Mouse (Mus musculus) hindbrain, embryonic 11.5 days (tissue): Measurements from ENCODE around the gene Ankra2. TPM values are rescaled to one million over a fixed set of nuclear protein-coding genes. Genes with fewer than 3 reads are reported as not detected.

ENCODE experiments used
- ATAC-seq: fragments of 200-750 bp; cut with Nextera tagmentation; 2 replicates; pipeline ENCODE4 v1.8.0; 2017; ENCODE audit warnings: mild to moderate bottlenecking, moderate TSS enrichment, moderate library complexity; ENCODE audit not compliant: low FRiP score
- DNase-seq: peaks from one replicate; pipeline ENCODE4 v3.0.0-alpha.2; 2015; ENCODE audit warnings: low spot score
- H3K27ac ChIP-seq: fragments of 300-500 bp; sonication (generic); 2 replicates; pipeline ENCODE4 v1.5.1; 2014; ENCODE audit warnings: mild to moderate bottlenecking, low read depth, low read length
- H3K27me3 ChIP-seq: fragments of 300-500 bp; sonication (generic); 2 replicates; pipeline ENCODE4 v1.6.1; 2014; ENCODE audit warnings: mild to moderate bottlenecking, low read length, moderate library complexity, mixed read lengths; ENCODE audit not compliant: control insufficient read depth, insufficient read depth
- H3K36me3 ChIP-seq: fragments of 300-500 bp; sonication (generic); 2 replicates; pipeline ENCODE4 v1.6.1; 2014; ENCODE audit warnings: mild to moderate bottlenecking, low read length, moderate library complexity, mixed read lengths; ENCODE audit not compliant: control insufficient read depth, insufficient read depth
- H3K4me1 ChIP-seq: fragments of 300-500 bp; sonication (generic); replicated peaks from 2 replicates; pipeline ENCODE4 v1.6.1; 2014; ENCODE audit warnings: low read length, mixed read lengths; ENCODE audit not compliant: control insufficient read depth, insufficient read depth
- H3K4me2 ChIP-seq: fragments of 300-500 bp; sonication (generic); replicated peaks from 2 replicates; pipeline ENCODE4 v1.6.1; 2014; ENCODE audit warnings: mild to moderate bottlenecking, low read depth, low read length
- H3K4me3 ChIP-seq: fragments of 300-500 bp; sonication (generic); 2 replicates; pipeline ENCODE4 v1.5.1; 2014; ENCODE audit warnings: low read depth, low read length
- H3K9ac ChIP-seq: fragments of 300-500 bp; sonication (generic); 2 replicates; pipeline ENCODE4 v1.6.1; 2014; ENCODE audit warnings: low read depth, low read length
- H3K9me3 ChIP-seq: fragments of 300-500 bp; sonication (generic); 2 replicates; pipeline ENCODE4 v1.6.1; 2016; ENCODE audit warnings: low read length; ENCODE audit not compliant: control insufficient read depth
- WGBS: fragments of 180-500 bp; shearing (Covaris S2); extraction: QIAGEN DNeasy Blood & Tissue Kit; methylation state at CpG from one replicate; pipeline ENCODE4 v1.1.7; 2014; 5-methylcytosine and 5-hydroxymethylcytosine counted together
- polyA plus RNA-seq: library from polyadenylated mRNA; unstranded; fragments of >200 nt; fragmentation: Nextera tagmentation; extraction: Ambion mirVana; gene quantifications from 2 replicates; pipeline ENCODE4 v1.2.1, GENCODE M21; 2014

The Ankra2 gene
- polyA plus RNA-seq, 1 experiment from 2014 or later = 40.1 TPM

DNA sequence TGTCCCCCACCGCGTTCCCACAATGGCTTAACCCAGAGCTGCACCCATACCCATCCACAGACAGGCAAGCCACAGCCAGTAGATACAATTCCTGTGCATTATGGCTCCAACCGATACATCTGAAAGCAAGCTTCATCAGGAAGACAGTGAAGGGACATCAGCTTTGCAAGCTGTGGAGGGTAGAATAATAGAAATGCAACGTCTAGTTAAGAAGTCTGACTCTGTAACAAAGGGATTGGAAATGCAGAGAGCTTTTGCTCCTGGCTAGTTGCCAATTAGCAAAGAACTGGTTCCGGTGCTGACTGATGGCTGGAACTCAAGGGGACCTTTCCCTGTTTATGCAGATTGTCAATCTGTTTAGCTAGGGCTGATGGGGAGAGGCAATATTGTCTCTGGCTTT lies 43.5 kb downstream of the Ankra2 start:
- Histone ChIP-seq H3K4me2 (no peak overlapping the region), H3K27ac (no peak overlapping the region), H3K9me3 (no peaks in the 10 kb centered on the region), H3K27me3 (no peaks in the 10 kb centered on the region), H3K9ac (no peak overlapping the region), H3K36me3 (no peaks in the 10 kb centered on the region), H3K4me3 (no peak overlapping the region), H3K4me1 (no peaks in the 10 kb centered on the region)
- DNase-seq (no peak), ATAC-seq (no peak)
- WGBS = 35% methylated on average over 5 of the region's 5 CpGs

GRCm38 (mm10) chr13:98306852-98307475 lies 44.1 kb downstream of the Ankra2 start:
- no peak overlapping the region for H3K27ac ChIP-seq
- H3K9me3 ChIP-seq = no peaks in the 10 kb centered on the region
- no peak overlapping the region for H3K4me2 ChIP-seq
- H3K36me3 ChIP-seq = no peaks in the 10 kb centered on the region
- no peak overlapping the region for H3K9ac ChIP-seq
- no peaks in the 10 kb centered on the region for H3K27me3 ChIP-seq
- no peaks in the 10 kb centered on the region for H3K4me1 ChIP-seq
- H3K4me3 ChIP-seq = no peak overlapping the region
- 61% methylated on average over 14 of the region's 14 CpGs for WGBS
- DNase-seq (no peak), ATAC-seq (no peak)

GRCm38 (mm10) chr13:98308004-98308403 lies 45.1 kb downstream of the Ankra2 start:
- WGBS = 90% methylated on average over 5 of the region's 5 CpGs
- Histone ChIP-seq H3K27me3 (no peaks in the 10 kb centered on the region), H3K4me3 (no peak overlapping the region), H3K4me1 (no peaks in the 10 kb centered on the region), H3K9me3 (no peaks in the 10 kb centered on the region), H3K36me3 (no peaks in the 10 kb centered on the region), H3K27ac (no peak overlapping the region), H3K4me2 (no peak overlapping the region), H3K9ac (no peak overlapping the region)
- ATAC-seq (no peak), DNase-seq (no peak)

DNA sequence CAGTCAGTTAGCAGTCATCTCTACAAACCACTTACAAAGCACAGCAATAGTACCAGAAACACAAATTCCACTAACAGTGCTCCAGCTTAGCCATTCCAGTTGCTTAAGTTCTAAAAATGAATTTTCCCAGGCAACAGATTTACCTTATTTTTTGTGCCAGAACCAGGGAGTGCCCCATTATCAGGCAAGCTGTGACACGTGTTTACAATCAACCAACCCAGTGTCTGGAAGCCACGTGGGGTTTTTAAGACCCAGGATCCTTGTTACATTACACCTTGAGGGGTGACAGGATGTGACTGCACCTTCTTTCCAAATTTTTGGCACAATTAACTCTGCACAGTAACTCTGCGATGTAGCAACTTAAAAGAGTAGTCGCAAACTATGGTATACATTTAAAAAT lies 45.9 kb downstream of the Ankra2 start:
- Histone ChIP-seq H3K4me3 (no peak overlapping the region), H3K9me3 (no peaks in the 10 kb centered on the region), H3K9ac (no peak overlapping the region), H3K4me1 (no peaks in the 10 kb centered on the region), H3K27ac (no peak overlapping the region), H3K27me3 (no peaks in the 10 kb centered on the region), H3K36me3 (no peaks in the 10 kb centered on the region), H3K4me2 (no peak overlapping the region)
- DNase-seq = no peak
- WGBS = 89% methylated on average over 4 of the region's 4 CpGs
- ATAC-seq = no peak

DNA sequence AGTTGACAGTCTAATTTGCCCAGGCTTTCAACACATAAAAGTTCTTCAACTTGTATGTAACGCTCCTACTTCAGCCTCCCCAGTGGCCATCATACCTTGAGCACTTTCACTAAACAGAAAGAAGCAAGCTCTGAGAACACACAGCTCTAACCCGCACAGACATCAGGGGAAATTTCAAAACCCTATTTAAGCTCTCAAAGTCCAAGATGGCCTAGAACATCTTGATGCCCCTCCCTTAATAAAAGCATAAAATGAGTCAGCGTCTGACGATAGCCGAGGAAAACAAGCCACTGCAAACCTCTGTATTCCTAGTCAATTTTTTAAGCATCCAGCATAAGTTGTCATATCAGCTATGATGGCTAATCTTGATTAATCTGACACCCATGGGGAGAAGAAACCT lies 48.7 kb downstream of the Ankra2 start:
- Histone ChIP-seq H3K4me2 (no peak overlapping the region), H3K36me3 (no peaks in the 10 kb centered on the region), H3K9ac (no peak overlapping the region), H3K27me3 (no peaks in the 10 kb centered on the region), H3K4me3 (no peak overlapping the region), H3K27ac (no peak overlapping the region), H3K4me1 (0 out of 2 replicates have a peak, but pooled peaks cover 2% of the 10 kb centered on the region), H3K9me3 (no peaks in the 10 kb centered on the region)
- DNase-seq (no peak), ATAC-seq (no peak)
- 95% methylated on average over 5 of the region's 5 CpGs for WGBS

- H3K36me3 ChIP-seq = no peaks in the 10 kb centered on the region
Observed at GRCm38 (mm10) chr13:98313631-98314030, 50.8 kb downstream of the Ankra2 start.

DNA sequence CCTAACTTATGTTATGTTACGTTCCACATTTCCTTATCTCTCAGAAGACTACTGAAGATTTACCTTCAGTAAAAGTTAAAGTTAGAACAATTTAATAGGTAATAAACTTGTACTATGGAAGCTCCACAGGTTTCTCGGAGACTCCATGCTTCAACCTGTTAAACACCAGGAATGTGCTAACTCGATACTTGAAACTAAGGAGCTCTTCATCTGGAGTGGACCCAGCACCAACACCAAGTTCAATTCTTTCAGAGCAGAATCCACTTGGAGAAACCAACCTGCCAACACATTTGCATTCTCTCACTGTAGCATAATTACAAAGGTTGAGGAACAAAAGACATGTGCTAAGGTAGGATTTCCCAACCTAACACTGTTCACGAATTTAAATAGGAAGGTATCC lies 52.2 kb downstream of the Ankra2 start:
- ATAC-seq = no peak
- Histone ChIP-seq H3K27me3 (no peaks in the 10 kb centered on the region), H3K4me1 (0 out of 2 replicates have a peak, but pooled peaks cover 2% of the 10 kb centered on the region), H3K4me3 (peak overlapping the region; percentile 100; the same call in 1 of the 2 replicates), H3K4me2 (peak overlapping the region; percentile 22), H3K27ac (no peak overlapping the region), H3K36me3 (no peaks in the 10 kb centered on the region), H3K9ac (no peak overlapping the region), H3K9me3 (no peaks in the 10 kb centered on the region)
- DNase-seq = no peak
- 79% methylated on average over 4 of the region's 4 CpGs for WGBS

More at GRCm38 (mm10) chr13:98313631-98314030, 50.8 kb downstream of the Ankra2 start:
- Histone ChIP-seq H3K9ac (no peak overlapping the region), H3K4me1 (0 out of 2 replicates have a peak, but pooled peaks cover 2% of the 10 kb centered on the region), H3K4me3 (no peak overlapping the region), H3K9me3 (no peaks in the 10 kb centered on the region), H3K27ac (no peak overlapping the region), H3K4me2 (no peak overlapping the region), H3K27me3 (no peaks in the 10 kb centered on the region)
- WGBS = 81% methylated on average over 7 of the region's 7 CpGs
- DNase-seq (no peak), ATAC-seq (no peak)

DNA sequence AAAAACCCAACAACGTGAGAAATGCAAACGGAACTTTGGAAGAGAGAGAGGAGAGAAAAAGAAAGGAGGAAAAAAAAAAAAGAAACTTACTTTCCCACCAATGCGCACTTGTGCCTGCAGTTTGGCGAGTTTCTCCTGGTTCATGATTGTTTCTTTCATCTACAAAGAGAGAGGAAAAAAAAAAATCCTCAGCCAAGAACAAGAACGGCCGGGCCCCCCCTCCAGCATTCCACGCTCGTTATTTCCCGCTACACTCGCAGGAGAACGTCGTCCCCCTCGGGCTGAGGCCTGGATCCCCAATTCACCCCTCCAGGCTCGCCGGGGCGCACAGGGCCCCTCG lies 53.2 kb downstream of the Ankra2 start:
- no peak for ATAC-seq
- 0 out of 2 replicates have a peak, but pooled peaks cover 2% of the 10 kb centered on the region for H3K4me1 ChIP-seq
- peak overlapping the region; percentile 100 for H3K4me3 ChIP-seq
- under 1% methylated on average over 16 of the region's 17 CpGs for WGBS
- no peaks in the 10 kb centered on the region for H3K9me3 ChIP-seq
- H3K27me3 ChIP-seq = no peaks in the 10 kb centered on the region
- no peak for DNase-seq
- peak overlapping the region; percentile 42 for H3K4me2 ChIP-seq
- H3K36me3 ChIP-seq = no peaks in the 10 kb centered on the region
- H3K9ac ChIP-seq = peak overlapping the region; percentile 96
- peak overlapping the region; percentile 74 for H3K27ac ChIP-seq

- peak; percentile 97 for DNase-seq
- under 1% methylated on average over 61 of the region's 90 CpGs for WGBS
- no peaks in the 10 kb centered on the region for H3K9me3 ChIP-seq
- ATAC-seq = peak; percentile 95
- no peaks in the 10 kb centered on the region for H3K27me3 ChIP-seq
- H3K4me1 ChIP-seq = 0 out of 2 replicates have a peak, but pooled peaks cover 2% of the 10 kb centered on the region
- H3K4me2 ChIP-seq = peak within 1 kb of the TSS; percentile 46
- peak within 1 kb of the TSS; percentile 74 for H3K27ac ChIP-seq
- peak within 1 kb of the TSS; percentile 96 for H3K9ac ChIP-seq
- no peaks in the 10 kb centered on the region for H3K36me3 ChIP-seq
- peak within 1 kb of the TSS; percentile 100 for H3K4me3 ChIP-seq
Observed at GRCm38 (mm10) chr13:98316480-98317245, 53.8 kb downstream of the Ankra2 start, which contains the start of gene Btf3. Gene Btf3, minus strand, starts transcription at chr13:98317006.
